Mouse (Mus musculus): ENCODE measurements around the gene Adcy10.

DNA sequence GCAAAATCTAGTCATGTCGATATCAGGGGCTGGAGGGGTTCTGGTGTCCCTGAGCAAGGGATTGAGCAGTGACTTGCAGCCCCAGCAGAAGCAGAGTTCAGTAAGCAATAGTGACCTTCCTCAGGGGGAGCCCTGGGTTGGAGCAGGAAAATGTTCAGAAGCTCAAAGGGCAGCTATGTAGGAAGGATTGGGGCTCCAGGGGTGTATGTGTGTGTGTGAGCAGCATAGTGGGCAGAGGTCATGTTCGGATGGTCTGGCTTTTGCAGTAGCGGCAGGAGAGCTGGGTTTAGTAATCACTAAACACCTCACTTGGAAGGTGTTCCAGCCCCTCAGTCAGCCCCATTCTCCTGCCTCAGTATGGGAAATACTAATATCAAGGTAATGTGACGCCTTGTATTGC is 91.0 kb downstream of the Adcy10 start:
- TF ChIP-seq CHD2 (IDR thresholded peaks at IDR 0.05; ENCODE audit: low read depth, low read length) (no peak), HCFC1 (IDR thresholded peaks at IDR 0.05; ENCODE audit: borderline replicate concordance, insufficient read depth, low read length) (no peak), ZC3H11A (IDR thresholded peaks at IDR 0.05; ENCODE audit: borderline replicate concordance, low read depth, low read length) (no peak), ZNF384 (IDR thresholded peaks at IDR 0.05; ENCODE audit: low read depth, low read length) (no peak)
